Mouse (Mus musculus): ENCODE measurements around the gene Sirt7. TPM values are rescaled to one million over a fixed set of nuclear protein-coding genes. Genes with fewer than 3 reads are reported as not detected.

Sirt7 gene
- polyA plus RNA-seq, 1 experiment = 10.8 TPM

GRCm38 (mm10) chr11:120632559-120633519 lies 7.8 kb upstream of the Sirt7 start:
- peaks cover 8% of the 10 kb centered on the region; the same call in 1 of the 2 replicates for H3K36me3 ChIP-seq (ENCODE audit: control insufficient read depth, insufficient read depth, low read length, poor library complexity, severe bottlenecking)
- H3K27ac ChIP-seq (ENCODE audit: insufficient read depth, low read length) = peak overlapping the region; percentile 44
- peak overlapping the region; percentile 99 for H3K9ac ChIP-seq (ENCODE audit: low read depth, poor library complexity, severe bottlenecking)
- no peaks in the 10 kb centered on the region for H3K27me3 ChIP-seq (ENCODE audit: control insufficient read depth, insufficient read depth, low read length, poor library complexity, severe bottlenecking)
- no peaks in the 10 kb centered on the region for H3K4me1 ChIP-seq (ENCODE audit: control insufficient read depth, insufficient read depth, low read length)
- peak overlapping the region; percentile 93 for H3K4me3 ChIP-seq (ENCODE audit: low read depth, low read length)
- no peaks in the 10 kb centered on the region for H3K9me3 ChIP-seq (replicated peaks; ENCODE audit: control insufficient read depth, insufficient read depth, low read length, poor library complexity, severe bottlenecking)
- TF ChIP-seq CTCF (IDR thresholded peaks at IDR 0.05; ENCODE audit: low read depth, low read length) (no peak), POLR2A (IDR thresholded peaks at IDR 0.05; ENCODE audit: insufficient read depth, low read length) (no peak), EP300 (IDR thresholded peaks at IDR 0.05; ENCODE audit: insufficient read depth, low read depth, low read length) (no peak)

GRCm38 (mm10) chr11:120631726-120632448 lies 6.8 kb upstream of the Sirt7 start:
- no peaks in the 10 kb centered on the region for H3K9me3 ChIP-seq (replicated peaks; ENCODE audit: control insufficient read depth, insufficient read depth, low read length, poor library complexity, severe bottlenecking)
- H3K9ac ChIP-seq (ENCODE audit: low read depth, poor library complexity, severe bottlenecking) = peak overlapping the region; percentile 99
- H3K4me1 ChIP-seq (ENCODE audit: control insufficient read depth, insufficient read depth, low read length) = no peaks in the 10 kb centered on the region
- peak overlapping the region; percentile 93 for H3K4me3 ChIP-seq (ENCODE audit: low read depth, low read length)
- H3K27me3 ChIP-seq (ENCODE audit: control insufficient read depth, insufficient read depth, low read length, poor library complexity, severe bottlenecking) = no peaks in the 10 kb centered on the region
- H3K27ac ChIP-seq (ENCODE audit: insufficient read depth, low read length) = peak overlapping the region; percentile 44; the same call in 1 of the 2 replicates
- peaks cover 8% of the 10 kb centered on the region; the same call in 1 of the 2 replicates for H3K36me3 ChIP-seq (ENCODE audit: control insufficient read depth, insufficient read depth, low read length, poor library complexity, severe bottlenecking)
- TF ChIP-seq EP300 (IDR thresholded peaks at IDR 0.05; ENCODE audit: insufficient read depth, low read depth, low read length) = no peak
- no peak for TF ChIP-seq CTCF (IDR thresholded peaks at IDR 0.05; ENCODE audit: low read depth, low read length)
- TF ChIP-seq POLR2A (IDR thresholded peaks at IDR 0.05; ENCODE audit: insufficient read depth, low read length) = no peak

DNA sequence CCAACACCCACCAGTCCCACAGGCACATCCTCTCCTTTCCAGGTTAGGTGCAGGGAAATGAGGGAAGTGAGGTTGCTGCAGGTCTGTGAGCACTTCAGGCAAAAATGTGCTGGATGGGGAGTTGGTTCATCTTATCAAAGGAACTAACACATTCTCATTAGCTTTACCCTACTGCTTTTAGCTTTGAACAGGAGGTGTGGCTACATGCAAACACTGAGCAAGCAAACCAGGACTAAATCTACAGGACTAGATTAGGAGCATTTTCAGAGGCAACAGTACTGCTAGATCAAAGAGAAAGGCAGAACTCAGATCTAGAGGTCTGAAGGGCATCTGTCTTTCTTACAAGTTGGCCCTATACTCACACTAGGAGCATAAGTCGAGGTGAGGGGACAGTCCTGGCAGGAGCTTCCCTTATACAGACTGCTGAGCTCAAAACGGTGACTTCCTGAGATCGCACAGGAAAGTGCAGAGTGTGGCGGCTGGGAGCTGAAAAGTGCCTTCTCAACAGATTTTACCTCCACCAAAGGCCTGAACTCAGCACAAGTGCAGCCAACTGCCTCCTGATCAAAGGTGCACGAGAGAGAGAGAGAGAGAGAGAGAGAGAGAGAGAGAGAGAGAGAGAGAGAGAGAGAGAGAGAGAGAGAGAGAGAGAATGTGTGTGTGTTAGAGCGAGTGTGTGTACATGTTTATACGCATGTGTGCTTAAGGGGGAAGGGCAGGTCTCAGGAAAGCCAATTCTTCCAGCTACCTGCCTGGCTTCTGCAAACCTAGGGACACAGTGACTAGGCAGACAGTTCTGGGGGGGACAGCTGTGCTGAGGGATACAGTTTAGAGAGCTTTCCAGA lies 6.1 kb upstream of the Sirt7 start:
- H3K27ac ChIP-seq (ENCODE audit: insufficient read depth, low read length) = peak overlapping the region; percentile 77
- no peak for TF ChIP-seq POLR2A (IDR thresholded peaks at IDR 0.05; ENCODE audit: insufficient read depth, low read length)
- no peak for TF ChIP-seq CTCF (IDR thresholded peaks at IDR 0.05; ENCODE audit: low read depth, low read length)
- no peak for TF ChIP-seq EP300 (IDR thresholded peaks at IDR 0.05; ENCODE audit: insufficient read depth, low read depth, low read length)
- H3K27me3 ChIP-seq (ENCODE audit: control insufficient read depth, insufficient read depth, low read length, poor library complexity, severe bottlenecking) = no peaks in the 10 kb centered on the region
- H3K36me3 ChIP-seq (ENCODE audit: control insufficient read depth, insufficient read depth, low read length, poor library complexity, severe bottlenecking) = peaks cover 8% of the 10 kb centered on the region; the same call in 1 of the 2 replicates
- H3K9ac ChIP-seq (ENCODE audit: low read depth, poor library complexity, severe bottlenecking) = peak overlapping the region; percentile 99
- H3K4me1 ChIP-seq (ENCODE audit: control insufficient read depth, insufficient read depth, low read length) = no peaks in the 10 kb centered on the region
- peak overlapping the region; percentile 55 for H3K4me3 ChIP-seq (ENCODE audit: low read depth, low read length)
- H3K9me3 ChIP-seq (replicated peaks; ENCODE audit: control insufficient read depth, insufficient read depth, low read length, poor library complexity, severe bottlenecking) = no peaks in the 10 kb centered on the region

DNA sequence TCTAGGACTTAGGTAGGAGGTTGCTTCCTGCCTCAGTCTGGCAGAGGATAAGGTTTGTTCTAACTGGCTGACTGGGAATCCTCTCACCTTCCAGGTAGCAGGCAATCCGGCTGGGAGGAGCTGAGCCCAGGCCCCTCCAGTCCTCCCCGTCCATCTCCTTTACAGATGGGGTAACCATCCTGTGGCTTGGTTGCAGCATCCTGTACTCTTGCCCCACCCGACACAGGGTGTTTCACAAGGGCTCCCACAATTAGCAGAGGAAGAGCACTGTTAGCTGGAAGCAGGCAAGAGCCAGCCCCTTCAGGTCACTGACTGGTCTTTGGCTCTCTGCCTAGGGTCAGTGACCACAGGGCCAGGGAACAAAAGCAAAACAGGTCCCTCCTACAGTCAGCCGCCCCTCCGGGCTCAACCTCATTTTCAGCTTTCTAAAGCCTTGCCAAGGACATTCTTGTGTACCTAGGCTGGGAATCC lies 5.4 kb upstream of the Sirt7 start:
- H3K4me1 ChIP-seq (ENCODE audit: control insufficient read depth, insufficient read depth, low read length) = no peaks in the 10 kb centered on the region
- TF ChIP-seq EP300 (IDR thresholded peaks at IDR 0.05; ENCODE audit: insufficient read depth, low read depth, low read length) = no peak
- no peak for TF ChIP-seq POLR2A (IDR thresholded peaks at IDR 0.05; ENCODE audit: insufficient read depth, low read length)
- TF ChIP-seq CTCF (IDR thresholded peaks at IDR 0.05; ENCODE audit: low read depth, low read length) = no peak
- peak overlapping the region; percentile 99 for H3K9ac ChIP-seq (ENCODE audit: low read depth, poor library complexity, severe bottlenecking)
- peak overlapping the region; percentile 77 for H3K27ac ChIP-seq (ENCODE audit: insufficient read depth, low read length)
- no peaks in the 10 kb centered on the region for H3K9me3 ChIP-seq (replicated peaks; ENCODE audit: control insufficient read depth, insufficient read depth, low read length, poor library complexity, severe bottlenecking)
- H3K27me3 ChIP-seq (ENCODE audit: control insufficient read depth, insufficient read depth, low read length, poor library complexity, severe bottlenecking) = no peaks in the 10 kb centered on the region
- peaks cover 8% of the 10 kb centered on the region; the same call in 1 of the 2 replicates for H3K36me3 ChIP-seq (ENCODE audit: control insufficient read depth, insufficient read depth, low read length, poor library complexity, severe bottlenecking)
- peak overlapping the region; percentile 55 for H3K4me3 ChIP-seq (ENCODE audit: low read depth, low read length)

DNA sequence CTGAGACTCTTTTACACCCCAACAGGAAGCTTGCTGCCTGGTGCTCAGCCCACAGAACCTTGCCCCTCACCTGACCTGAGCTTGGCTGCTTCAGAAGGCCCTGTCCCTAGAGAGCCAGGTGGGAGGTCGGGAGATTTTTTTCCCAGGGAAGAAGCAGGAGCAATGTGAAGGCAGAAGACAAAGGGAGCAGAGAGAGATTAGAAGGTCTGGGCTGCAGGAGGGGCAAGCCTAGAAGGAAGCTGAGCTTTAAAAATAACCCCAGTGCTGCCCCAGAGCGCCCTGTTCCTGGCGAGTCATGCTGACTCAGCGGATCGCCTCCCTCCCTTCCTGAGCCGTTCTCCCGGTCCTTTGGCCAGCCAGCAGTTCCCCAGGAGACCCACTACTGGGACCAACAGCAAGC lies 4.9 kb upstream of the Sirt7 start:
- no peaks in the 10 kb centered on the region for H3K4me1 ChIP-seq (ENCODE audit: control insufficient read depth, insufficient read depth, low read length)
- no peak for TF ChIP-seq CTCF (IDR thresholded peaks at IDR 0.05; ENCODE audit: low read depth, low read length)
- 0 out of 2 replicates have a peak, but pooled peaks have one; percentile 21 for TF ChIP-seq EP300 (IDR thresholded peaks at IDR 0.05; ENCODE audit: insufficient read depth, low read depth, low read length)
- TF ChIP-seq POLR2A (IDR thresholded peaks at IDR 0.05; ENCODE audit: insufficient read depth, low read length) = no peak
- no peaks in the 10 kb centered on the region for H3K27me3 ChIP-seq (ENCODE audit: control insufficient read depth, insufficient read depth, low read length, poor library complexity, severe bottlenecking)
- peak overlapping the region; percentile 99 for H3K9ac ChIP-seq (ENCODE audit: low read depth, poor library complexity, severe bottlenecking)
- no peaks in the 10 kb centered on the region for H3K9me3 ChIP-seq (replicated peaks; ENCODE audit: control insufficient read depth, insufficient read depth, low read length, poor library complexity, severe bottlenecking)
- H3K27ac ChIP-seq (ENCODE audit: insufficient read depth, low read length) = peak overlapping the region; percentile 77
- peak overlapping the region; percentile 55 for H3K4me3 ChIP-seq (ENCODE audit: low read depth, low read length)
- peaks cover 8% of the 10 kb centered on the region; the same call in 1 of the 2 replicates for H3K36me3 ChIP-seq (ENCODE audit: control insufficient read depth, insufficient read depth, low read length, poor library complexity, severe bottlenecking)
